In genomic region chr1:36937648-36938047, GRCm38 (mm10) we compare ENCODE assay signal across 8 mouse cellular contexts. TPM values are rescaled to one million over a fixed set of nuclear protein-coding genes. Genes with fewer than 3 reads are reported as not detected.
A peak's percentile ranks its signal among the peaks of the same experiment; 100 is the strongest.
DNase-seq lines count a peak whose midpoint lies in the region; ATAC-seq and TF ChIP-seq lines count a peak whose summit lies in the region.

No protein-coding gene starts in this region.

- H3K36me3 ChIP-seq in lung, postnatal 0 days (ENCODE audit: insufficient read depth, low read length), result no peaks in the 10 kb centered on the region
- no peaks in the 10 kb centered on the region for H3K36me3 ChIP-seq in limb, embryonic 14.5 days (ENCODE audit: control insufficient read depth, insufficient read depth, low read length)
- no peaks in the 10 kb centered on the region for H3K36me3 ChIP-seq in stomach, embryonic 15.5 days

- H3K9me3 ChIP-seq in lung, postnatal 0 days (ENCODE audit: low read length), result no peaks in the 10 kb centered on the region
- no peaks in the 10 kb centered on the region for H3K9me3 ChIP-seq in limb, embryonic 14.5 days (ENCODE audit: control insufficient read depth, low read length)
- H3K9me3 ChIP-seq in stomach, embryonic 15.5 days, result no peaks in the 10 kb centered on the region

- TF ChIP-seq POLR2A in limb, embryonic 14.5 days (IDR thresholded peaks at IDR 0.05; ENCODE audit: borderline replicate concordance, extremely low read depth, insufficient read depth, insufficient read length), result no peak

- ATAC-seq in lung, postnatal 0 days, result no peak
- 0 out of 2 replicates have a peak, but pooled peaks have one; percentile 33 for ATAC-seq in erythroblast, adult 5-6 weeks (replicated peaks; ENCODE audit: low FRiP score, poor library complexity, severe bottlenecking)
- no peak for ATAC-seq in limb, embryonic 14.5 days (ENCODE audit: low FRiP score, low read depth)
- no peak for ATAC-seq in stomach, embryonic 15.5 days (ENCODE audit: insufficient read depth, low FRiP score, low read depth)

- 0 out of 2 replicates have a peak overlapping the region, but pooled peaks have one; percentile 20 for H3K9ac ChIP-seq in lung, postnatal 0 days (replicated peaks; ENCODE audit: low read depth)
- peak overlapping the region; percentile 95; the same call in 1 of the 2 replicates for H3K9ac ChIP-seq in limb, embryonic 14.5 days (ENCODE audit: low read depth, low read length, severe bottlenecking)
- H3K9ac ChIP-seq in stomach, embryonic 15.5 days, result no peak overlapping the region

- peak overlapping the region; percentile 78 for H3K4me2 ChIP-seq in lung, postnatal 0 days (replicated peaks; ENCODE audit: low read depth, low read length)
- H3K4me2 ChIP-seq in limb, embryonic 14.5 days (replicated peaks; ENCODE audit: low read depth, low read length, severe bottlenecking), result peak overlapping the region; percentile 44
- H3K4me2 ChIP-seq in stomach, embryonic 15.5 days, result peak overlapping the region; percentile 62

- peak overlapping the region; percentile 100; the same call in 1 of the 2 replicates for H3K4me3 ChIP-seq in lung, postnatal 0 days (ENCODE audit: low read depth, low read length)
- peak overlapping the region; percentile 98 for H3K4me3 ChIP-seq in limb, embryonic 14.5 days (replicated peaks; ENCODE audit: low read length)
- H3K4me3 ChIP-seq in stomach, embryonic 15.5 days (replicated peaks), result peak overlapping the region; percentile 99

- 51% methylated on average over 3 of the region's 3 CpGs for WGBS in lung, postnatal 0 days
- WGBS in limb, embryonic 14.5 days, result 17% methylated on average over 3 of the region's 3 CpGs
- WGBS in stomach, embryonic 15.5 days, result 24% methylated on average over 3 of the region's 3 CpGs

- H3K4me1 ChIP-seq in lung, postnatal 0 days (ENCODE audit: insufficient read depth, low read depth, low read length), result peaks cover 5% of the 10 kb centered on the region
- peaks cover 13% of the 10 kb centered on the region for H3K4me1 ChIP-seq in limb, embryonic 14.5 days (ENCODE audit: control insufficient read depth, insufficient read depth, low read length)
- H3K4me1 ChIP-seq in stomach, embryonic 15.5 days, result peaks cover 9% of the 10 kb centered on the region; the same call in 1 of the 2 replicates

- no peak overlapping the region for H3K27ac ChIP-seq in lung, postnatal 0 days (ENCODE audit: low read length)
- H3K27ac ChIP-seq in limb, embryonic 14.5 days (replicated peaks; ENCODE audit: low read depth, low read length), result no peak overlapping the region
- no peak overlapping the region for H3K27ac ChIP-seq in stomach, embryonic 15.5 days

- TF ChIP-seq EP300 in lung, postnatal 0 days (IDR thresholded peaks at IDR 0.05), result no peak

- TF ChIP-seq CTCF in lung, postnatal 0 days (IDR thresholded peaks at IDR 0.05), result no peak

- no peak for DNase-seq in lung, postnatal 0 days (ENCODE audit: low spot score)
- DNase-seq in lung, postnatal 36 days, result no peak
- DNase-seq in limb, embryonic 14.5 days (ENCODE audit: low spot score), result no peak
- DNase-seq in kidney, adult 8-10 months, result no peak
- no peak for DNase-seq in T-cell, adult 2 months (ENCODE audit: low spot score)
- DNase-seq in spleen, postnatal 36 days (ENCODE audit: low spot score in 2 of 2), result no peak

- H3K27me3 ChIP-seq in lung, postnatal 0 days (replicated peaks; ENCODE audit: insufficient read depth, low read length), result no peaks in the 10 kb centered on the region
- H3K27me3 ChIP-seq in limb, embryonic 14.5 days (ENCODE audit: control insufficient read depth, insufficient read depth, low read length), result no peaks in the 10 kb centered on the region
- H3K27me3 ChIP-seq in stomach, embryonic 15.5 days (replicated peaks), result no peaks in the 10 kb centered on the region

RNA-seq across cellular contexts. Expression of gene Tmem131, which starts 5.8 kb away (rescaled TPM):
- 5.9 and 6.0 TPM in 2 replicates for polyA plus RNA-seq in lung, postnatal 0 days (2015; fragmentation: Nextera tagmentation; extraction: Ambion mirVana)
- 214 and 220 TPM in 2 replicates for total RNA-seq in erythroblast, adult 5-6 weeks (2015; ENCODE audit: low replicate concordance)
- 159 and 168 TPM in 2 replicates for total RNA-seq in erythroblast, adult 5-6 weeks (2017; ENCODE audit: low replicate concordance)
- polyA plus RNA-seq in limb, embryonic 14.5 days (2012; rRNA removed), result 42.3 and 45.5 TPM in 2 replicates
- 22.5 and 23.1 TPM in 2 replicates for polyA plus RNA-seq in limb, embryonic 14.5 days (2014; fragmentation: Nextera tagmentation; extraction: Ambion mirVana)
- 13.7 and 16.8 TPM in 2 replicates for polyA plus RNA-seq in stomach, embryonic 15.5 days (2015; fragmentation: Nextera tagmentation; extraction: Ambion mirVana)
